Mouse (Mus musculus) thymus, postnatal 36 days (tissue): ENCODE measurements around the gene Ell3.
"Not testable (repeated sequence)": the region's sequence is repeated elsewhere in the genome, so short reads cannot be mapped to it uniquely, and the experiment has no call there.

ENCODE experiments used
- DNase-seq, 2 experiments: peaks; one replicate each; pipeline ENCODE4 v3.0.0; 2022; ENCODE audit warnings: mixed read lengths in 2 of 2

Ell3 gene

GRCm38 (mm10) chr2:121444178-121444577 lies at the start of gene Ell3:
TSS of gene Ell3 (minus strand) at chr2:121444278.
- DNase-seq: no peak

DNA sequence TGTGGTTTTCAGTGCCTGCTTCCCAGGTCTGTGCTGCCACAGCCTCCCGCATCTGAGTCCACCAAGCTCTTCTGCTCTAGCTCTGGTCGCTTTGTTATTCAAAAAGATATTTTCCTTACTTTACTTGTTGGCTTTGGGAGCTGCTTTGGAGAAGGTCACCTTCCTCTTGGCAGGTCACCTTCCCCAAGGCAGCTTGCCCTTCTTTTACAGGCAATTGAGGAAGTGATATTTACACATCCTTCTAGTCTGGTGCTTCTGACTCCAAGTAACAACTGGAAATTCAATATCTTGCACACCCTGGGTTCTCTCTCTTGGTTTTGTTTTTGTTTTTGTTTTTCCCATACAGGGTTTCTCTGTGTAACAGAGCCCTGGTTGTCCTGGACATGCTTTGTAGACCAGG lies 40.3 kb upstream of the Ell3 start:
- DNase-seq: not testable (repeated sequence)

DNA sequence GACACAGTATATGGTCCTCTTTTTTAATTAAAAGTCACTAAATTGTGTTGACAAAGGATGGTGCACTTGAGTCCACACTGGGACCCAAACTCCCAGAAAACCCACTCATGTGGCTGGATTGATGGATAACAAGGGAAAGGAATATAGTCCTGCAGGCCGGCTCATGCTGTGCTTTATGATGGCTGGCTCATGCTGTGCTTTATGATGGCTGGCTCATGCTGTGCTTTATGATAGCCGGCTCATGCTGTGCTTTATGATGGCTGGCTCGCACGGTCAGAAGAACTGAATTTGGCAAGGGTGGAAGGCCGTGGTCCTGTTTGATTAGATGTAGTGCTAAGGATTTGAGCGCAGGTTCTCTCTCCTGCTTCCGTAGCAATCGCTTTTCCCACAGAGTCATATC lies 39.5 kb upstream of the Ell3 start:
- no peak for DNase-seq

DNA sequence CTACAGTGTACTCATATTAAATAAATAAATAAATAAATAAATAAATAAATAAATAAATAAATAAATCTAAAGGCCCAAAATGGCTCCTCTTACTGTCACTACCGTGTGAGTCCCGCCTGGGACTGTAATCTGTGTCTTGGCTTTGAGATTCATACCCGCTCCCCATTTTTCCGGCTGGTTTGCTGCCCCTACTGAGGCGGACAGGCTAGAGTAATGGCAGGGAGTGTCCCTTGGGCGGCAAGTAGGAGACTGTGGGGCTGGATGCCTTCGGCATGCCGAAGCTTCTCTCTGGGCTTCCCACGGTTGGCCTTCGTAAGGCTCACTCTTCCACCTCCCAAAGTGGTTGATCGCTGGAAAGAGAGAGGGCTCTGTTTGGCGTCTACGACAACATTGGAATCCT lies 36.8 kb upstream of the Ell3 start:
- not testable (repeated sequence) for DNase-seq

- peak; percentile 33 to 37 for DNase-seq
Observed at GRCm38 (mm10) chr2:121480498-121480897, 36.4 kb upstream of the Ell3 start.

GRCm38 (mm10) chr2:121477491-121478266 lies 33.6 kb upstream of the Ell3 start:
- no peak for DNase-seq

DNA sequence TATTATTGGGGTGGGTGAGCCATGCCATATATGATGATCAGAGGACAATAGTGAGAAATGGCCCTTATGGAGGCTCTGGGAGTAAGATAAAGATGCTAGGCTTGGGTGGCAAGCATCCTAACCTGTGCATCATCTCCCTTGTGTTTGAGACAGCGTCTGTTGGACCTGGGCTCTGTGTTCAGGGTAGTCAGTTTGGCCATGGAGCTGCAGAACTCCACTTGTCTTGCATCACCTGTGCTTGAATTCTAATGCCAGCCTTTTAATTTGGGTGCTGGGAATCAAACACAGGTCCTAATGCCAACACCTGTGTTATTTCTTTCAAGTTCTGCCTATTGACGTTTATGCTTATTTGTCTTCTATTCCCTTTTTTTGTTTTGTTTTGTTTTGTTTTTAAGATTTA lies 31.2 kb upstream of the Ell3 start:
- not testable (repeated sequence) for DNase-seq

DNA sequence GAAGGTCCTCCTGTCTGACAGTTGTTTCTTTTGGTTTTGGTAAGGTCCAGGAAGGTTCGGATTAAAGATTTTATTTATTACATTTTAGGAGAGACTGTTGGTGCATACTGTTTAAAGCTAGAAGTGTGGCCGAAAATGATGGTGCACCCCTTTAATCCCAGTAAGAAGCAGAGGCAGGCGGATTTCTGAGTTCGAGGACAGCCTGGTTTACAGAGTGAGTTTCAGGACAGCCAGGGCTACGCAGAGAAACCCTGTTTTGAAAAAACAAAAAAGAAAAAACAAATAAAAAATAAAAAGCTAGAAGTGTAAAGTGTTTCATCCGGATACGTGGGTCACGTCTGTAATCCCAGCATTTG lies 30.1 kb upstream of the Ell3 start:
- no peak for DNase-seq

DNA sequence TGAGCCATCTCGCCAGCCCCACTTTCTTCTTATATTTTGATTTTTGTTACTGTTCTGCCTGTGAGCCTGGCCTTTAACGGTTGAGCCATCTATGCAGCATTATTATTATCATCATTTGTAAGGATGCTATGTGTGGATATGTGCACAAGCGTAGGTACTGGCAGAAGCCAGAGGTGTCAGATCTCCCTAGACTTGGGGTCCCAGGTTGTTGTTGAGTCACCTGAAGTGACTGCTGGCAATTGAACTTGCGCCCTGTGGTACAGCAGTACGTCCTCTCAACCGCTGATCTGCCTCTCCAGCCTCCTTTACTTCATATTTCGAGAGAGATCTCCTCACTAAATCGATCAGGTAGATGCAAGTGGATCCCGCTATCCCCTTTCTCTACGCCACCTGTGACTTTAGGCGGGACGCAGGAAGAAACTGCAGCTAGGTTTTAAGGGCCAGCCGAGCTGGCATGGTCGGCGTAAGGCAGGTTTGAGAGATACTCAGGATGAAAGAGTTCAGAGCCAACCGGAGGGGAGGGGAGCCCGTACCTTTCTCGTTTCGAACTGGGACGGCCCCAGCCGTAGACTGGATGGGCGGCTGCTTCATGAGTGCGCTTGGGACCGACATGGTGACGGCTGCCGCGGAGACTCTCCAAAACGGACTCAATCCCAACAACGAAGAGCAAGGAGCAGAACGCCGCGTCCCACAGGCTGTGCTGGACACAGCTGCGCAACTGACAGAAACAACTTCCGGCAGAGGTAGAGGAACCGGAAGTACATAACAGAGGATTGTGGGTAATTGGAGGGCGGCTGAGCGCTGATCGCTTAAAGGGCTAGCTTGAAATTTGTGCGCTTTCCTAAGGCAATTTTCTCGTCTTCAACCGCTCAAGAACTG lies 29.5 kb upstream of the Ell3 start, which contains the start of gene Mfap1b:
Gene Mfap1b, minus strand, starts transcription at position 767 of the 879 bp plus-strand sequence.
- peak; percentile 67 to 75 for DNase-seq

- not testable (repeated sequence) for DNase-seq
Observed at GRCm38 (mm10) chr2:121472783-121473182, 28.7 kb upstream of the Ell3 start.

DNA sequence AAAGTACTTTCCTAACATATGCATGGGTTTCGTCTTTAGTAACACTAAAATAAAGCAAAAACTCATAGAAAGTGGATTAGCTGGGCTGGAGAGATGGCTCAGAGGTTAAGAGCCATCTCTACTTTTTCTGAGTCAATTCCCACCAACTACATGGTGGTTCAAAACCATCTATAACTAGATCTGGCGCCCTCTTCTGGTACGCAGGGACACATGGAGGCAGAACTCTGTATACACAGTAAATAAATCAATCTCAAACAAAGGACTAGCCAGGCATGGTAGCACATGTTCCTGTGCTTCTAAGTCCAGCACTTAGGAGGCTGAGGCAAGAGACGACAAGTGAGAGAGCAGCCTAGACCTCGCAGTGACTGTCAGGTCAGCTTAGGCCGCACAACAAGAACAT lies 24.9 kb upstream of the Ell3 start:
- not testable (repeated sequence) for DNase-seq

DNA sequence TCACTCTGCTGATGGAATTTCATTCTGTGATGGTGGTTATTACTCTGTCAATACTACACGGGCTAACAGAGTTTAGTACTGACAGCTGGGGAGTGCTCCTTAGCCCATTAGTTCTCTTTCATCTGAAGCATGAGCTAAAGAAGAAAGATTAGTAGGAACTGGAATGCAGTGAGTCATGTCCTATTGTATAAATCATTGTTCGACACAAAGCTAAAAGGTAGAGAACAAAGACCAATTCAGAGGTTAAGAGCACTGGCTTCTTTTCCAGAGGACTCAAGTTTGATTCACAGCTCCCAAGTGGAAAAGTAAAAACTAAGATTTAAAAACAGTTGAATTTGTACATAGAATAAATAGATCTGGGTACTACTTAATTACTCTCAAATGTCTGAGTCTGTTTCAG lies 16.0 kb upstream of the Ell3 start:
- DNase-seq: no peak

DNA sequence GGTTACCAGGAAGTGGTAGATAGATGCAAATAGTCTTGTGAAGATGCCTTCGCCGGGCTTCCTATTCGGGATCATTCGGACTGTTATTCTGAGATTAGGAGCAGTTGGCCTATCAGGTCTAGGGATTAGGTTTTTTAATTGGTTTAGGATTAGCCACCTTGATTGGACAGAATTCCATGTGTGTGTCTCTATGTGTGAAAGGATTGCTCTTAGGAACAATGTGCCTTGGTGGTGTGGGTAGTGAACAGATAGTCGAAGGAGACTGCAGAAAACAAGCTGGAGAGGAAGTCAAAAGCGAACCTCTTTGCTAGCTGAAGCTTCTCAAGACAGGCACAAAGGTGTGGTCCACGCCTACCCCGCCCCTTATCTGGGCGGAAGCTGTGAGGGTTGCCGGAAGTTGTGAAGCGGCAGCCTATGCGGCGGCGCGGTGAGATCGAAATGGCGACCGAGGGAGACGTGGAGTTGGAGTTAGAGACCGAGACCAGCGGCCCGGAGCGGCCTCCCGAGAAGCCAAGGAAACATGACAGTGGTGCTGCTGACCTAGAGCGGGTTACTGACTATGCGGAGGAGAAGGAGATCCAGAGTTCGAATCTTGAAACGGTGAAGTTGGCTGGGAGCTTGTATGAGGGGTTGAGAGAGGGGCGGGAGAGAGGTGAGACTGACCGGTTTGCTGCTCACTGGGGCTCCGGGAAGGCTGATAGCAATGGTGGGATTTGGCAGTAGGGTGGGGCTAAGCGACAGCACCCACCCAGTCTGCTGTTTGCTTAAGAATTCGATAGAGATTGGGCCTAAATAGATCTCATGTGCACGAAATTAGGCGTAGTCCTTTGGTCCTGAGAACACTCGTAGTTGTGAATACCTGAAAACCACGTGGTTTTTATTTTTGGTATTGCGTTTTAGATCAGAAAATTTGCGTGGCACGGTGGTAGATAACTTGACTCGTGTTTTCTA lies 12.9 kb upstream of the Ell3 start, which contains the start of gene Serinc4:
Gene Serinc4, minus strand, starts transcription at position 90 of the 951 bp plus-strand sequence.
- DNase-seq: peak; percentile 84 to 90

DNA sequence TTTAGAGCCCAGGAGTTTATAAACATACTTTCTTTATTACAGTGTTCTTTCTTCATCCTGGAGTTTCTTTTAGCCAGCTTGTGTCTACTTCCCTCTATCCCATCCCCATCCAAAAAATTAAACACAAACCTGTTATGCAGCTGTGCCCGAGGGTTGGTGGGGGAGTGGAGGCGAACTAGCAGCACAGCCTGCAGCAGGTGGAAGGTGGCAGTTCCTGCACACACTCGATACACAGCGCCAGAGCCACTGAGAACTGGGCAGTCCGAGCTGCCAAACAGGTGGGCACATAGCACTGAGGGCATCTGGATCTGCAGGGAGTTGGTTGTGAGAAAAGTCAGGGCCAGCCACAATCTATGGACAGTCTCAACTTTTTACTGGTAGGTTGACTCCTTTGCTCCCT lies 11.5 kb upstream of the Ell3 start:
- no peak for DNase-seq

- no peak for DNase-seq
Observed at GRCm38 (mm10) chr2:121453917-121454316, 9.8 kb upstream of the Ell3 start.

- no peak for DNase-seq
Observed at GRCm38 (mm10) chr2:121452990-121453389, 8.9 kb upstream of the Ell3 start, which contains the start of gene Hypk. TSS of gene Hypk (plus strand) at chr2:121453290.

GRCm38 (mm10) chr2:121452361-121452760 lies 8.3 kb upstream of the Ell3 start:
- DNase-seq: no peak

DNA sequence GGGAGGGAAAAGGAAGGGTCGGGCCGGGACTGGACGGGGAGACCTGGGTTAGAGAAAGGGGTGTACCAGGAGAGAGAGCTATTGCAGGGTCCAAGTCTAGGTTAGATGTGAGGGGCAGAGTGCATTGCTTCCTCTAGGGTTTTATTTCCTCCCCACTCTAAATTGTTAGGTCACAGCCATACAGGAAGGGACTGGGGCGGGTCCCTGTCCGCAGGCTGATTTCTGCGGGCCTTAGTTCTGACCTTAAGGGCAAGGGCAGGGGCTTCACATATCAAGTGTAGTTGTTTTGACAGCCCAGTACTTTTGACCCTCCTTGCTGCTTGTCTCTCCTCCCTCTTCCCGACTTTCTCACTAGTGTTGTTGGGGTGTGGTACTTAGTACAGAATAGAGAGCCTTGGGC lies 6.0 kb upstream of the Ell3 start:
- no peak for DNase-seq

GRCm38 (mm10) chr2:121449545-121450011 lies 5.5 kb upstream of the Ell3 start:
- peak in 1 of 2 experiments; percentile 42 for DNase-seq

DNA sequence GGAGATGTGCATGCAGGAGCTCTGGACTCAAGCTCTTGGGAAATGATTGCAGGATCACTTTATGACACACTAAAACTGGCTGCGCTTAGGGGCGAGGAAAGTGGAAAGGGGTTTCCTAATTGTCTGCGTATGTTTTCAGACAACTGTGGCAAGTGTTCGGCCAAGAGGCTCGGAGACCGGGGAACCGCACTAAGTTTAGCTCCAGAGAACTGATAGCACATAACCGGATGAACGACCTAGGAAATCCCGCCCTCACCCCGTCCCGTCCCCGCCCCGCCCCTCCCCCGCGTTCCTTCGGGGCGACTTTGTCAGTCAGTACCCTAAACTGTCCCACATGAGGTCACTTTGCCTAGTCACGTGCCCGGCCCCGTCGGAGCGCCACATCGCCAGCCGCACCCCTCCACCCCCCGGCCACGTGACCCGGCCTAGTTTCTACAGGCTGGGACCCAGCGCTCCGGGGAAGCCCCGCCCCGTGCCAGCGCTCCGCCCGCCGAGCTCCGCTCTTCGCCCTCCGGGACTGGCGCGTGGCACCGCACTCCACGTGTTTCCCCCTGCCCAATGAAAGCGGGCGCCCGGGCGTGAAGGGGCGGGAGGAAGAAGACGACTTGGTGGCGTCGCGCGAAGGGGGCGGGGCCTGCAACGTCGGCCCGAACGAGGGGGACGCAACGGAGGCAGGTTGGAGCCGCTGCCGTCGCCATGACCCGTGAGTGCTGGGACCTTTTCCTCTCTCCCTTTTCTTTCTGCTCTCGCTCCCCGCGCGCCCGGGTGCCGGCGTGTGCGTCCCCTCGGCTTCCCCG lies 4.9 kb upstream of the Ell3 start, which contains the start of gene Serf2:
Gene Serf2, plus strand, starts transcription at position 457 of the 797 bp plus-strand sequence.
- DNase-seq: peak; percentile 98 to 100

- DNase-seq: peak; percentile 35 to 45
Observed at GRCm38 (mm10) chr2:121448136-121448535, 4.1 kb upstream of the Ell3 start.
